In the genomic region with DNA sequence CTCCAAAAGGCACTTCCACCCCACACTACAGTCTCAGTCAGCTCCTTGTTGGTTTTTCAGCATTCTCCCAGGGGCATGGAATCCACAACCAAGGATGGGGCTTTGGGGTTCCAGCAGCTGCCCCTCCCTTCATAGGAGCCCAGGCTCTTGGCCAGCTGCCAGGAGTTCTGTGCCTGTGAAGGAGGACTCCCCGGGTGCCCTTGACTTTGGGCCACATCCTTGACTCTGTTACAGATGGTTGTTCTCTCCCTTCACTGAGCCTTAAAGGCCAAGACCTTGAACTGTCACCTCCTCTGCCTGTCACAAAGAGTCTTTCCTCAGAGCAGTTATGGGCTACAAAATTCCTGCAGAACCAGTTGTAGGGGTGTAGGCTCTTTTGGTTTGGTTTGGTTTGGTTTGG, we compare ENCODE assay signal across 11 mouse cellular contexts. TPM values are rescaled to one million over a fixed set of nuclear protein-coding genes. Genes with fewer than 3 reads are reported as not detected.
A peak's percentile ranks its signal among the peaks of the same experiment; 100 is the strongest.
DNase-seq lines count a peak whose midpoint lies in the region; ATAC-seq and TF ChIP-seq lines count a peak whose summit lies in the region.
"Had no signal": no experiment of that assay in that cellular context is flagged by ENCODE, and none has a peak within 500 bp of the region (broad histone marks: within the 10 kb centered on the region; RNA-seq: fewer than 3 reads in every experiment).

No protein-coding gene starts in this region.

- no peak overlapping the region for H3K4me2 ChIP-seq in midbrain, embryonic 14.5 days (ENCODE audit: low read length)
- no peak overlapping the region for H3K4me2 ChIP-seq in midbrain, embryonic 16.5 days (ENCODE audit: low read length)
- no peak overlapping the region for H3K4me2 ChIP-seq in stomach, postnatal 0 days (replicated peaks; ENCODE audit: low read depth)
- no peak overlapping the region for H3K4me2 ChIP-seq in heart, embryonic 12.5 days

- peak; percentile 31 for DNase-seq in midbrain, embryonic 14.5 days
- peak; percentile 83 for DNase-seq in adrenal gland, postnatal 14 days
- DNase-seq in kidney, postnatal 36 days, result peak; percentile 20 to 61
- peak; percentile 36 for DNase-seq in stomach, postnatal 0 days (ENCODE audit: low spot score)
- no peak for DNase-seq in layer of hippocampus, postnatal 25 days (ENCODE audit: extremely low spot score in 1 of 2, low spot score in 1 of 2)
- DNase-seq: right cerebral cortex, postnatal 4 days; thymus, adult 18-20 months had no signal

- H3K4me1 ChIP-seq in midbrain, embryonic 14.5 days (ENCODE audit: control insufficient read depth, insufficient read depth, low read length), result no peaks in the 10 kb centered on the region
- H3K4me1 ChIP-seq in midbrain, embryonic 16.5 days (ENCODE audit: control insufficient read depth, insufficient read depth, low read length), result no peaks in the 10 kb centered on the region
- H3K4me1 ChIP-seq in stomach, postnatal 0 days (replicated peaks; ENCODE audit: control insufficient read depth, insufficient read depth), result no peaks in the 10 kb centered on the region
- H3K4me1 ChIP-seq in heart, embryonic 12.5 days (replicated peaks), result 0 out of 2 replicates have a peak, but pooled peaks cover 4% of the 10 kb centered on the region

- H3K36me3 ChIP-seq in midbrain, embryonic 14.5 days (ENCODE audit: control insufficient read depth, insufficient read depth, low read length), result no peaks in the 10 kb centered on the region
- H3K36me3 ChIP-seq in midbrain, embryonic 16.5 days (ENCODE audit: control insufficient read depth, insufficient read depth, low read length), result no peaks in the 10 kb centered on the region
- H3K36me3 ChIP-seq in stomach, postnatal 0 days (ENCODE audit: control insufficient read depth, insufficient read depth, low read length), result no peaks in the 10 kb centered on the region
- no peaks in the 10 kb centered on the region for H3K36me3 ChIP-seq in heart, embryonic 12.5 days
- H3K36me3 ChIP-seq: heart, embryonic 10.5 days had no signal

- no peak for TF ChIP-seq CTCF in stomach, postnatal 0 days (IDR thresholded peaks at IDR 0.05; ENCODE audit: low read depth)

- no peak for ATAC-seq in midbrain, embryonic 14.5 days (ENCODE audit: low FRiP score, low TSS enrichment)
- no peak for ATAC-seq in midbrain, embryonic 16.5 days
- ATAC-seq in stomach, postnatal 0 days (ENCODE audit: low FRiP score, low TSS enrichment), result 0 out of 2 replicates have a peak, but pooled peaks have one; percentile 32
- ATAC-seq in heart, embryonic 12.5 days (ENCODE audit: insufficient number of reproducible peaks, low FRiP score), result no peak
- ATAC-seq: inflammation-experienced regulatory T-cells, adult 6 months had no signal

- no peaks in the 10 kb centered on the region for H3K27me3 ChIP-seq in midbrain, embryonic 14.5 days (ENCODE audit: control insufficient read depth, insufficient read depth, low read length)
- no peaks in the 10 kb centered on the region for H3K27me3 ChIP-seq in midbrain, embryonic 16.5 days (ENCODE audit: control insufficient read depth, insufficient read depth, low read depth, low read length)
- H3K27me3 ChIP-seq in stomach, postnatal 0 days (ENCODE audit: control insufficient read depth, insufficient read depth, low read length), result no peaks in the 10 kb centered on the region
- H3K27me3 ChIP-seq in heart, embryonic 12.5 days (replicated peaks), result no peaks in the 10 kb centered on the region

- no peaks in the 10 kb centered on the region for H3K9me3 ChIP-seq in midbrain, embryonic 14.5 days (ENCODE audit: control insufficient read depth, low read length)
- H3K9me3 ChIP-seq in midbrain, embryonic 16.5 days (replicated peaks; ENCODE audit: control insufficient read depth, low read length, poor library complexity, severe bottlenecking), result no peaks in the 10 kb centered on the region
- no peaks in the 10 kb centered on the region for H3K9me3 ChIP-seq in stomach, postnatal 0 days (ENCODE audit: control insufficient read depth, low read length)
- no peaks in the 10 kb centered on the region; the same call in 1 of the 2 replicates for H3K9me3 ChIP-seq in heart, embryonic 12.5 days (replicated peaks)
- H3K9me3 ChIP-seq: heart, embryonic 10.5 days had no signal

- no peak for TF ChIP-seq EP300 in stomach, postnatal 0 days (optimal IDR thresholded peaks at IDR 0.05)

- 26% methylated on average over 1 of the region's 1 CpGs for WGBS in midbrain, embryonic 14.5 days
- 39% methylated on average over 1 of the region's 1 CpGs for WGBS in midbrain, embryonic 16.5 days
- WGBS in stomach, postnatal 0 days, result 5% methylated on average over 1 of the region's 1 CpGs
- WGBS in heart, embryonic 12.5 days, result 7% methylated on average over 1 of the region's 1 CpGs

- H3K9ac ChIP-seq in midbrain, embryonic 14.5 days (replicated peaks; ENCODE audit: low read length), result no peak overlapping the region
- H3K9ac ChIP-seq in midbrain, embryonic 16.5 days (ENCODE audit: low read depth, low read length), result no peak overlapping the region
- H3K9ac ChIP-seq in stomach, postnatal 0 days (ENCODE audit: low read length), result no peak overlapping the region
- H3K9ac ChIP-seq in heart, embryonic 12.5 days, result no peak overlapping the region

- no peak overlapping the region for H3K27ac ChIP-seq in midbrain, embryonic 14.5 days (replicated peaks; ENCODE audit: low read depth, low read length)
- no peak overlapping the region for H3K27ac ChIP-seq in midbrain, embryonic 16.5 days (ENCODE audit: low read length)
- no peak overlapping the region for H3K27ac ChIP-seq in stomach, postnatal 0 days (replicated peaks)
- no peak overlapping the region for H3K27ac ChIP-seq in heart, embryonic 12.5 days (ENCODE audit: poor library complexity, severe bottlenecking)
- H3K27ac ChIP-seq: heart, embryonic 10.5 days had no signal

- H3K4me3 ChIP-seq in midbrain, embryonic 14.5 days (replicated peaks; ENCODE audit: low read depth, low read length), result no peak overlapping the region
- no peak overlapping the region for H3K4me3 ChIP-seq in midbrain, embryonic 16.5 days (ENCODE audit: low read depth, low read length)
- H3K4me3 ChIP-seq in stomach, postnatal 0 days (ENCODE audit: low read depth, low read length), result no peak overlapping the region
- no peak overlapping the region for H3K4me3 ChIP-seq in heart, embryonic 12.5 days
- H3K4me3 ChIP-seq: heart, embryonic 10.5 days had no signal

RNA-seq across cellular contexts. Expression of a gene that starts 13.8 kb away (rescaled TPM):
- polyA plus RNA-seq in midbrain, embryonic 14.5 days (2014; fragmentation: Nextera tagmentation; extraction: Ambion mirVana), result 12.5 and 15.5 TPM in 2 replicates
- 19.8 and 22.7 TPM in 2 replicates for polyA plus RNA-seq in midbrain, embryonic 16.5 days (2015; fragmentation: Nextera tagmentation; extraction: Ambion mirVana)
- total RNA-seq in adrenal gland, postnatal 14 days (2021), result 5.4 and 5.9 TPM in 2 replicates
- polyA plus RNA-seq in stomach, postnatal 0 days (2015; fragmentation: Nextera tagmentation; extraction: Ambion mirVana), result 1.1 TPM in 2 replicates
- total RNA-seq in layer of hippocampus, postnatal 25 days (2021), result 10 to 100 TPM; 14.3 to 16.0 TPM
- 4.7 and 5.1 TPM in 2 replicates for polyA plus RNA-seq in heart, embryonic 12.5 days (2016; fragmentation: Nextera tagmentation; extraction: Ambion mirVana)
- polyA plus RNA-seq: inflammation-experienced regulatory T-cells, adult 6 months had no signal

RNA-seq across cellular contexts. Expression of a gene that starts 33.3 kb away (rescaled TPM):
- 1.4 and 2.6 TPM in 2 replicates for polyA plus RNA-seq in midbrain, embryonic 14.5 days (2014; fragmentation: Nextera tagmentation; extraction: Ambion mirVana)
- polyA plus RNA-seq in midbrain, embryonic 16.5 days (2015; fragmentation: Nextera tagmentation; extraction: Ambion mirVana), result 3.5 and 4.1 TPM in 2 replicates
- total RNA-seq in adrenal gland, postnatal 14 days (2021), result 0.93 TPM in 1 of 2 replicates, not detected in the other
- 0.63 and 1.2 TPM in 2 replicates for polyA plus RNA-seq in stomach, postnatal 0 days (2015; fragmentation: Nextera tagmentation; extraction: Ambion mirVana)
- total RNA-seq in layer of hippocampus, postnatal 25 days (2021), result 1 to 10 TPM; 2.8 to 3.8 TPM
- polyA plus RNA-seq in heart, embryonic 12.5 days (2016; fragmentation: Nextera tagmentation; extraction: Ambion mirVana), result 0.29 and 0.49 TPM in 2 replicates

RNA-seq across cellular contexts. Expression of a gene that starts 35.1 kb away (rescaled TPM):
- 47.0 and 51.2 TPM in 2 replicates for polyA plus RNA-seq in midbrain, embryonic 14.5 days (2014; fragmentation: Nextera tagmentation; extraction: Ambion mirVana)
- 45.7 and 47.8 TPM in 2 replicates for polyA plus RNA-seq in midbrain, embryonic 16.5 days (2015; fragmentation: Nextera tagmentation; extraction: Ambion mirVana)
- 70.8 and 73.7 TPM in 2 replicates for total RNA-seq in adrenal gland, postnatal 14 days (2021)
- 25.3 and 28.3 TPM in 2 replicates for polyA plus RNA-seq in stomach, postnatal 0 days (2015; fragmentation: Nextera tagmentation; extraction: Ambion mirVana)
- total RNA-seq in layer of hippocampus, postnatal 25 days (2021), result 10 to 100 TPM; 38.3 to 39.2 TPM
- polyA plus RNA-seq in heart, embryonic 12.5 days (2016; fragmentation: Nextera tagmentation; extraction: Ambion mirVana), result 49.6 and 52.9 TPM in 2 replicates

Comparison
In these comparisons a context has a peak if more than half of its experiments do, and no peak if none do; other contexts are left out.
1. DNase-seq: peak in midbrain, embryonic 14.5 days (single experiment), adrenal gland, postnatal 14 days (single experiment), kidney, postnatal 36 days (2 of 2) and stomach, postnatal 0 days (single experiment); none in layer of hippocampus, postnatal 25 days (0 of 2).